Mouse (Mus musculus) CH12F3 (cell line): Measurements from ENCODE around the gene Timm9.

Experiments used
- in situ Hi-C: fragments of 300-500 bp; cut with MboI; formaldehyde crosslinking; loops from 2 replicates; pipeline ENCODE4 v1.14.3; 2020; ENCODE audit warnings: low sequenced_read_pairs

The Timm9 gene

GRCm38 (mm10) chr12:71136130-71136973, at the start of gene Timm9, which contains the start of gene 2700049A03Rik:
Timm9 (minus strand) TSS chr12:71136684.
2700049A03Rik (plus strand) TSS chr12:71136848.
- in situ Hi-C loops = no loop called here

- in situ Hi-C loops = no loop called here
Observed at GRCm38 (mm10) chr12:71184396-71184795, 47.9 kb upstream of the Timm9 start.

DNA sequence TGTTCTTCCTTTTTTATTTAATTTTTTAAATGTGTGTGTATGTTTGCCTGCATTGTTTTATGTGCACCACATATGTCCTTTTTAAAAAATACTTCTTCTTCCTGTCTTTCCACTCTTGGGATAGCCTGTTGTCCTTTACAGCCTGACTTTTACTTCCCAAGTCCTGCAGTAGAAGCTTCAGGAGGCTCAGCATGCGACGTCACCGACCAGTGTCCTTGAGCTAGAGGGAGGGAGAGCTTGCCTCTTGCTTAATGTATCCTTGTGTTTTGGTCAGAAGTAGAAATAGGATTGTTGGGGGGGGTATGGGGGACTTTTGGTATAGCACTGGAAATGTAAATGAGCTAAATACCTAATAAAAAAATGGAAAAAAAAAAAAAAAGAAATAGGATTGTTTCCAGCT, 47.3 kb upstream of the Timm9 start:
- in situ Hi-C loops = no loop called here

DNA sequence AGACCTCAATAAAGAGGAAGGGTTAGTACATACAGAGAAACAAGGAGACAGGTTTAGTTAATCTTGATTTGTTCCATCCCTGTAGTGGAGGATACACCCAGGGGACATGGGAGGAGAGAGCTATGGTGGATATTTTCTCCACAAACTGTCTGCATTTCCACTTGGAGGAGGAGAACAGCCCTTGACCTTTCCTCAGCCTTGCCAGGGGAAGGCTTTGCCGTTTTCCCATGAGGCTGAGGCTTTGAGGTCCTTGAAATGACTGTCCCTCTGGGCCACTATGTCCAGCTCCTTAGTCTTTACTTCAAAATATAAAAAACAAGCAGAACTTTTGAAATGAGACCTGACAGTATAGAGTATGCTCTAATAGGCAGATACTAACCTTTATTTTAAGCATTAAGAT, 33.4 kb upstream of the Timm9 start:
- in situ Hi-C loops = no loop called here

DNA sequence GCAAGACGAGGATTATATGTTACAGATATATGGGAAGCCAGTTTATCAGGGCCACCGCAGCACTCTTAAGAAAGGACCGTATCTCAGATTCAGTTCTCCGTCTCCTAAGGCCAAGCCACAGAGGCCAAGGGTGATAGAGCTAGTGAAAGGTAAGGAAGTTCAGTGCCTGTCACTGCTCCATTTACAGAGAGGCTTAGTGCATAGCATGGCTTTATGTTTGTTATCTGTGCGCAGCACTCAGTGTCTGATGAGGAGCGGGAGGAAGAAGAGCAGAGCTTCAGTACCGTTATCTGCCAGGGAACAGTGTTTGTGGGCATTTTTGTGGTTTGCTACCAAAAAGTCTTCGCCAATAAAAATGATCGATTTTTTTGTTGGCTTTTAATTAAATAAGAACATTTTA, 27.9 kb upstream of the Timm9 start:
- in situ Hi-C loops = no loop called here

- in situ Hi-C loops = no loop called here
Observed at GRCm38 (mm10) chr12:71157974-71158373, 21.5 kb upstream of the Timm9 start.

- in situ Hi-C loops = no loop called here
Observed at GRCm38 (mm10) chr12:71154979-71155378, 18.5 kb upstream of the Timm9 start.

- in situ Hi-C loops = no loop called here
Observed at GRCm38 (mm10) chr12:71150167-71150566, 13.7 kb upstream of the Timm9 start.

- in situ Hi-C loops = no loop called here
Observed at GRCm38 (mm10) chr12:71149456-71149855, 13.0 kb upstream of the Timm9 start.

GRCm38 (mm10) chr12:71148801-71149200, 12.3 kb upstream of the Timm9 start:
- in situ Hi-C loops = no loop called here

GRCm38 (mm10) chr12:71147641-71148040, 11.2 kb upstream of the Timm9 start:
- in situ Hi-C loops = no loop called here

GRCm38 (mm10) chr12:71141189-71141588, 4.7 kb upstream of the Timm9 start:
- in situ Hi-C loops = no loop called here

- in situ Hi-C loops = no loop called here
Observed at GRCm38 (mm10) chr12:71139258-71139828, 2.9 kb upstream of the Timm9 start.

DNA sequence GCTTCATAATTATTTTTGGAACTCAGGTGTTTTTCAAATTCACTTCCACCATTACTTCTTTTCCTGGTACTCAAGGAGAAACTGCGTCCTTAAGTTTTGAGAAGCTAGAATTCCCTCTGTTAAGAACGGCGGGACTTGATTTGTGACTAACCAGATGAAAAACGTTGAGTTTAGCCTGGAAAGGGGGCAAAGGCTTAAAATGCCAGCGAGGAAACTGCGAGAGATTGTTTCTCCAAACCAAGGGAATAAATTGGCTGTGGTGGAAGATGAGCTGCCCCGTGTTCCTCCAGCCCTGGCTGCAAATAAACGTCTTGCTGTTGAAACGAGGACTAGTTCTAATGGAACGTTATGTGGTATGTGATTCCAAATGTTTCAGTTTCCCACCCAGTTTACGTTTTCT, 1.2 kb upstream of the Timm9 start:
- in situ Hi-C loops = no loop called here

DNA sequence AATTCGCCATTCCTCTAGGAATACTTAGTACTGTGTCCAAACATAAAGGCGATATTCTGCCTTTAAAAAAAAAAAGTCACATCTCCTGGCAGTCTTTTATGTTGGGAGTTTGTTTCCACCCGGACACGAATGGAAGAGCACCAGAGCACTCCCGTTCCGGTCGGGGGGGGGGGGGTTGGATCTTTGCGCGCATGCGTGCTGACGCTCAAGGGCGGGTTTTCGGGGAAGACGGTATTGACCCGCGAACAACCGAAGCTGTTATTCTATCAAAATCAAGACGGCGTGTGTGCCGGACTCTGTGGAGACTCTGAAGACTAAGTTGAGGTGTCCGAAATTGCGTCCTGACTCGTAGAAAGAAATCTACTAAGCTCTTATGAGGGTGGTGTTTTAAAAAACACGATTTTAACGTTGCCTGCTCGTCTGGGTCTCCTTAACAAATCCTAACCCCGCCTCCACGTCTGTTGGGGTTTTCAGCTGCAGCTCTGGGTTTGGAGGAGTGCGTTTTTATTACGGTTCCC, 549 bp upstream of the Timm9 start:
- in situ Hi-C loops = no loop called here

DNA sequence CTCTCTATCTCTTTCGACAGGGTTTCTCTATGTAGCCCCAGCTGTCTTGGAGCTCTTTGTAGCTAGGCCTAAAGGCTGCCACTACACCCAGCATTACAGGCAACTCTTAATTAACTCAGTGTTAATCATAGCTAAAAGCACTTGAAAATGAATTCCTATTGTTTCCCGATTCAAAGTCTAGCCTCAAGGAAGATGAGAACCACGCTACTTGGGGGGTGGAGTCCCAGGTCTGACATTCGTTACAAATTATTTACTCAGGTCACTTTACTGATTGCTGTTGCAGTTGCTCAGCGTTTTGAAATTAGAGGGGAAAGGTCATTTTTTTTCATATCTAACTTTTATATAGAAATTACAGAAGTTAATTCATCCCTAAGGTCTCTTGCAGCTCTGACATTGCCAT, 903 bp downstream of the Timm9 start:
- in situ Hi-C loops = no loop called here

DNA sequence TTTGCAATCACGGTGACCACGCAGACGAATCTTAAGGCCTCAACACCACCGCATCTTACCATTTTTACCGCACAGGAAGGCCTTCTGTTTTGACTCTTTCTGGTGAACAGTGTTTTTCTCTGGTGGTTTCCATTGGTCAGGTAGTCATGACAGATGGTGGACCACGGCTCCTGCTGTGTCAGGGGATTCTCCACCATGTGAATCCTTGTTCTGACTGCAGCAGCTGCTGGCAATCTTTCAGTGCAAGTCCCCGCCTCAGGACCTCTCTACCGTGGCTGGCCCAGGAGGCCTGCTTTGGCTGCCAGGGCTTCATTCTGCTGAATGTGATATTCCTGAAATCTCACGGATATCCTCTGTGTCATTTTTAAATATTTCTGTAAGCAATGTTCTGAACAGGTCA, 13.2 kb downstream of the Timm9 start:
- in situ Hi-C loops = no loop called here

DNA sequence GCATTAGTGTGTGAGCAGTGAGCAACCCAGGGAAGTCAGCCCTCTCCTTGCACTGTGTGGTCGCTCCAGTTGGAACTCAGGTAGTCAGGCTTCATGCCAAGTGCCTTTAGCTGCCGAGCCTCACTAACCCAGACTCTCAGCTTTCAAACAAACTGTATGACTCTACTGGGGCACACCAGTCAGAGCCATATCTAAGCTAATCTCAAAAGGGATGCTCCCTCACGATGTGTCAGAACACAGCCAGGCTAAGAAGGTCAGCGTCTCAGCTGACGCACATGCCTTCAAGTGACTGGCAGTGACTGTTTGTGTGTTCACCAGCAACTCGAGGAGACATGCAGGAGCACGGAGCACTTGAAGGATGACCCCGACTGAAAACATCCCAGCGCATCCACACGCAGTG, 13.8 kb downstream of the Timm9 start:
- in situ Hi-C loops = no loop called here

DNA sequence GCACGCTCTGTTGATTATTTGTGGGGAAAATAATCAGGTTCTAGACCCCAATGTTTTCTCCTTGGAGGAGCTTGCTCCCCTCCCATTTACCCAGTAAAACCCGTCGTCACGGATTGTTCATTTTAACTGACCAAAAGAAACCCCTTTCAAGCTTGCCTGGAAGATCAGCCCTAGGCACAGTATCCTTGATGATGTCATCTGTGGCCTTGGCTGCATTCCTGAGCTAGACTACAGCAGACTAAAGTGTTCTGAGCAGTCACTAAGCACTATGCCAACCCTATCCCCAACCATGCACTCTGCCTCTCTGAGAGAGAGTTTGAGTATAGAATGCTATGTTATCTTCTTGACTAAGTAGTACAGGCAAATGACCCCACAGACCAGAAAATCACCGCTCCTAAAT, 20.1 kb downstream of the Timm9 start:
- in situ Hi-C loops = no loop called here

DNA sequence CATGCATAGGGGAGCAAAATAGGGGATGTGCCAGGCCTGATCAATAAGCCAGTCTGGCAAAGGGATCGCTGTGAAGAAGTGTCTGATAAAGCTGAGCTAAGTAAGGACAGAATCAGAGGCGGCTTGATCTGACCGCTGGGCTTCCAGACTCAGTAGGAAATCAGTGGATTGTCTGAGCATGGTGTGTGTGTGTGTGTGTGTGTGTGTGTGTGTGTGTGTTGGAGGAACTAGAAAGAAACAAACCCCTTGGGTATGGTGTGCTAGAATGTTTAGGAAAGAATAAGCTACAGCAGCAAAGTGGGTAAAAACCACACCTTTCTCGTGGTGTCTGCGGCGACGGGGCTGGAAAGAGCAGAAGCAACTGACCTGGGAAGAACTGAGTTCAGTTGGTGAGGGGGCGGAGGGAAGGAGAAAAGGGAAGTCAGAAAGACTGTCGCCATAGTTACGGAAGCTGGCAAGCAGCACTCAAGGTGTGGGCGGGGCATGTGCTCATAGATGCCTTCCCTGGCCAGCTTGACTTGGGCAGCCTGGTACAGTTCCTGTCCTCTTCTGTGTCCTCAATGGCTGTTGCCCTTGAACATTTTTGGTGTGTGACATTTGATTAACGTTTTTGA, 22.7 kb downstream of the Timm9 start:
- in situ Hi-C loops = no loop called here

GRCm38 (mm10) chr12:71113074-71113473, 23.4 kb downstream of the Timm9 start:
- in situ Hi-C loops = no loop called here

- in situ Hi-C loops = no loop called here
Observed at GRCm38 (mm10) chr12:71111331-71111730, 25.2 kb downstream of the Timm9 start, which contains the start of gene Tomm20l. Tomm20l (plus strand) TSS chr12:71111428.
